Mouse (Mus musculus): ENCODE measurements around the gene Tmem80. TPM values are rescaled to one million over a fixed set of nuclear protein-coding genes. Genes with fewer than 3 reads are reported as not detected.

The Tmem80 gene
- total and polyA plus RNA-seq, 3 experiments = 7.4 to 9.9 (median 8.3) TPM

- Histone ChIP-seq H3K27ac (ENCODE audit: insufficient read depth, low read depth) (peak overlapping the region; percentile 96), H3K9ac (ENCODE audit: insufficient read depth, low read depth) (0 out of 2 replicates have a peak overlapping the region, but pooled peaks have one; percentile 3), H3K4me2 (ENCODE audit: insufficient read depth, low read depth, poor library complexity, severe bottlenecking) (peak overlapping the region; percentile 40), H3K4me3 (replicated peaks in 1 of 3; ENCODE audit: low read depth in 2 of 3, low read length in 2 of 3, poor library complexity in 1 of 3) (peak overlapping the region in 1 of 3 experiments; percentile 3), H3K36me3 (replicated peaks in 1 of 2; ENCODE audit: control insufficient read depth in 1 of 2, insufficient read depth in 1 of 2, low read length in 1 of 2) (no peaks in the 10 kb centered on the region), H3K4me1 (ENCODE audit: control insufficient read depth in 1 of 2, insufficient read depth in 2 of 2) (peaks cover 37 to 60% of the 10 kb centered on the region in 2 experiments), H3K79me2 (replicated peaks; ENCODE audit: control insufficient read depth, extremely low read depth, insufficient read depth, poor library complexity, severe bottlenecking) (no peaks in the 10 kb centered on the region), H3K27me3 (replicated peaks) (no peaks in the 10 kb centered on the region), H3K9me3 (replicated peaks; ENCODE audit: low read length) (no peaks in the 10 kb centered on the region)
- no peak for TF ChIP-seq MYC (IDR thresholded peaks at IDR 0.05; ENCODE audit: low read depth, low read length)
- TF ChIP-seq CHD1 (IDR thresholded peaks at IDR 0.05; ENCODE audit: low read depth, low read length) = 0 out of 2 replicates have a peak, but pooled peaks have one; percentile 43
- no peak for TF ChIP-seq NRF1 (IDR thresholded peaks at IDR 0.05; ENCODE audit: low read depth, low read length)
- TF ChIP-seq CTCF (conservative IDR thresholded peaks at IDR 0.05 in 1 of 2, IDR thresholded peaks at IDR 0.05 in 1 of 2; ENCODE audit: low read depth in 2 of 2, low read length in 2 of 2) = no peak
- peak; percentile 64; the same call in 1 of the 2 replicates for TF ChIP-seq RCOR1 (conservative IDR thresholded peaks at IDR 0.05; ENCODE audit: low read depth, low read length)
- no peak for TF ChIP-seq PAX5 (IDR thresholded peaks at IDR 0.05; ENCODE audit: low read length)
- no peak for TF ChIP-seq KAT2A (IDR thresholded peaks at IDR 0.05; ENCODE audit: insufficient replicate concordance, low read length)
- TF ChIP-seq TCF12 (IDR thresholded peaks at IDR 0.05; ENCODE audit: low read depth, low read length) = peak; percentile 69; the same call in 1 of the 2 replicates
- TF ChIP-seq SIN3A (IDR thresholded peaks at IDR 0.05; ENCODE audit: low read length) = peak; percentile 46; the same call in 1 of the 2 replicates
- no peak for TF ChIP-seq SMC3 (IDR thresholded peaks at IDR 0.05; ENCODE audit: low read depth, low read length)
- TF ChIP-seq TBP (conservative IDR thresholded peaks at IDR 0.05; ENCODE audit: low read depth, low read length) = no peak
- peak; percentile 70 for TF ChIP-seq BHLHE40 (IDR thresholded peaks at IDR 0.05; ENCODE audit: low read depth, low read length)
- no peak for TF ChIP-seq E2F4 (IDR thresholded peaks at IDR 0.05; ENCODE audit: insufficient replicate concordance, low read depth, low read length)
- TF ChIP-seq USF2 (conservative IDR thresholded peaks at IDR 0.05; ENCODE audit: low read depth, low read length) = no peak
- no peak for TF ChIP-seq RAD21 (IDR thresholded peaks at IDR 0.05; ENCODE audit: low read depth, low read length)
- no peak for TF ChIP-seq ZC3H11A (IDR thresholded peaks at IDR 0.05; ENCODE audit: low read depth, low read length)
- TF ChIP-seq ELF1 (IDR thresholded peaks at IDR 0.05; ENCODE audit: low read depth, low read length) = no peak
- no peak for TF ChIP-seq HCFC1 (IDR thresholded peaks at IDR 0.05; ENCODE audit: low read depth, low read length)
- TF ChIP-seq UBTF (IDR thresholded peaks at IDR 0.05; ENCODE audit: low read depth, low read length) = no peak
- no peak for TF ChIP-seq JUN (IDR thresholded peaks at IDR 0.05; ENCODE audit: insufficient read depth, low read depth, low read length)
- TF ChIP-seq IRF4 (IDR thresholded peaks at IDR 0.05; ENCODE audit: low read depth, low read length) = no peak; the same call in 1 of the 2 replicates
- TF ChIP-seq MAZ (IDR thresholded peaks at IDR 0.05; ENCODE audit: low read depth, low read length) = no peak
- TF ChIP-seq ZKSCAN1 (IDR thresholded peaks at IDR 0.05; ENCODE audit: borderline replicate concordance, low read depth, low read length) = no peak
- TF ChIP-seq JUND (conservative IDR thresholded peaks at IDR 0.05; ENCODE audit: low read depth, low read length) = no peak
- peak; percentile 44; the same call in 1 of the 2 replicates for TF ChIP-seq MAFK (IDR thresholded peaks at IDR 0.05; ENCODE audit: insufficient replicate concordance, low read length)
- TF ChIP-seq POLR2A (IDR thresholded peaks at IDR 0.05; ENCODE audit: low read depth, low read length) = no peak; the same call in 1 of the 2 replicates
- TF ChIP-seq USF1 (IDR thresholded peaks at IDR 0.05; ENCODE audit: low read depth, low read length) = no peak
- no peak; the same call in 1 of the 2 replicates for TF ChIP-seq MXI1 (IDR thresholded peaks at IDR 0.05; ENCODE audit: low read depth, low read length)
- TF ChIP-seq MEF2A (IDR thresholded peaks at IDR 0.05; ENCODE audit: borderline replicate concordance, low read depth, low read length) = peak; percentile 63; the same call in 1 of the 2 replicates
- TF ChIP-seq ETS1 (conservative IDR thresholded peaks at IDR 0.05; ENCODE audit: low read depth, low read length) = peak; percentile 46; the same call in 1 of the 2 replicates
- TF ChIP-seq POLR2AphosphoS2 (IDR thresholded peaks at IDR 0.05; ENCODE audit: low read depth, low read length) = no peak
- no peak for TF ChIP-seq CHD2 (IDR thresholded peaks at IDR 0.05; ENCODE audit: low read length)
- TF ChIP-seq NELFE (IDR thresholded peaks at IDR 0.05; ENCODE audit: low read depth, low read length) = 0 out of 2 replicates have a peak, but pooled peaks have one; percentile 37
- peak; percentile 46; the same call in 1 of the 2 replicates for TF ChIP-seq EP300 (IDR thresholded peaks at IDR 0.05; ENCODE audit: low read length)
- TF ChIP-seq ZNF384 (IDR thresholded peaks at IDR 0.05; ENCODE audit: low read depth, low read length) = no peak
- no peak for TF ChIP-seq GABPA (IDR thresholded peaks at IDR 0.05; ENCODE audit: insufficient replicate concordance, low read depth, low read length)
- no peak for TF ChIP-seq ZMIZ1 (IDR thresholded peaks at IDR 0.05; ENCODE audit: low read depth, low read length)
- peak; percentile 12; the same call in 1 of the 2 replicates for TF ChIP-seq MAX (IDR thresholded peaks at IDR 0.05; ENCODE audit: low read length)
- DNase-seq (ENCODE audit: extremely low read depth) = peak; percentile 86
- dilution Hi-C loops (cut with MboI; ENCODE audit: extremely low pct_ligation_motif_present, extremely low pct_unique_long_range_greater_than_20kb, low sequenced_read_pairs) = no loop called here
- in situ Hi-C loops (cut with MboI; ENCODE audit: low pct_ligation_motif_present, low pct_unique_long_range_greater_than_20kb, low sequenced_read_pairs) = no loop called here
Observed at GRCm38 (mm10) chr7:141281442-141281841, 46.1 kb upstream of the Tmem80 start.

Data from CH12.LX (cell line).